Mouse (Mus musculus) G1E (cell line): Measurements from ENCODE around the gene Timm50. TPM values are rescaled to one million over a fixed set of nuclear protein-coding genes. Genes with fewer than 3 reads are reported as not detected.

Experiments
- ATAC-seq: 2 replicates; pipeline ENCODE4 v1.8.0; 2016; ENCODE audit warnings: mild to moderate bottlenecking; ENCODE audit not compliant: insufficient number of reproducible peaks, poor library complexity, low FRiP score, severe bottlenecking; ENCODE audit errors: extremely low read depth
- DNase-seq: peaks from one replicate; pipeline ENCODE4 v3.0.0; 2012; ENCODE audit warnings: low spot score
- H3K27me3 ChIP-seq: 2 replicates; pipeline ENCODE4 v1.6.1; 2012; ENCODE audit warnings: mild to moderate bottlenecking, low read length, inconsistent platforms; ENCODE audit not compliant: insufficient read depth
- H3K36me3 ChIP-seq: replicated peaks from 2 replicates; pipeline ENCODE3; 2012; ENCODE audit warnings: mild to moderate bottlenecking, inconsistent platforms
- H3K4me1 ChIP-seq: 2 replicates; pipeline ENCODE4 v1.6.1; 2012; ENCODE audit warnings: low read depth, low read length, inconsistent platforms, mixed read lengths; ENCODE audit not compliant: insufficient read depth
- H3K4me3 ChIP-seq: 2 replicates; pipeline ENCODE4 v1.5.1; 2012; ENCODE audit warnings: low read depth, mild to moderate bottlenecking, inconsistent platforms, low read length, moderate library complexity, mixed read lengths
- H3K9me3 ChIP-seq: replicated peaks from 2 replicates; pipeline ENCODE4 v1.6.1; 2012; ENCODE audit warnings: inconsistent platforms
- CTCF ChIP-seq: IDR thresholded peaks from 2 replicates; pipeline ENCODE4 v1.5.1; 2012; ENCODE audit warnings: low read depth, low read length, inconsistent platforms, mixed read lengths
- GATA1 ChIP-seq: IDR thresholded peaks from 2 replicates; pipeline ENCODE4 v1.6.1; 2012; ENCODE audit warnings: borderline replicate concordance, low read length, inconsistent platforms, mixed read lengths
- GATA2 ChIP-seq: IDR thresholded peaks from 2 replicates; pipeline ENCODE4 v1.6.1; 2012; ENCODE audit warnings: low read depth, low read length, inconsistent platforms, borderline replicate concordance
- POLR2AphosphoS5 ChIP-seq: IDR thresholded peaks from 2 replicates; pipeline ENCODE4 v1.6.1; 2012; ENCODE audit warnings: low read depth, low read length, inconsistent platforms; ENCODE audit not compliant: insufficient replicate concordance
- TAL1 ChIP-seq: conservative IDR thresholded peaks from 2 replicates; pipeline ENCODE4 v1.6.1; 2012; ENCODE audit warnings: low read depth, low read length, inconsistent platforms, mixed read lengths
- polyA plus RNA-seq: library from polyadenylated mRNA; stranded (reverse); fragments of >175 nt; gene quantifications from 2 replicates; pipeline ENCODE4 v1.2.3, GENCODE M21; 2012
- total RNA-seq, 2 experiments: library from RNA; stranded (forward) in 1 of 2; stranded (reverse) in 1 of 2; fragments of 200-1000 nt in 1 of 2; fragments of >200 nt in 1 of 2; fragmentation: Nextera tagmentation in 1 of 2; gene quantifications; 2 replicates each; pipeline ENCODE4 v1.2.3; 2014 to 2017

The Timm50 gene
- total and polyA plus RNA-seq, 3 experiments: 58.3 to 184 (median 107) TPM

- ATAC-seq (no peak), DNase-seq (no peak)
- no peaks in the 10 kb centered on the region for H3K9me3 ChIP-seq
- 0 out of 2 replicates have a peak, but pooled peaks cover 1% of the 10 kb centered on the region for H3K27me3 ChIP-seq
- H3K4me1 ChIP-seq: peaks cover 38% of the 10 kb centered on the region
- no peak overlapping the region for H3K4me3 ChIP-seq
- TF ChIP-seq CTCF (no peak), GATA2 (no peak), POLR2AphosphoS5 (no peak), TAL1 (no peak), GATA1 (no peak)
- peaks cover 62% of the 10 kb centered on the region for H3K36me3 ChIP-seq
Observed at GRCm38 (mm10) chr7:28335471-28335870, 23.6 kb upstream of the Timm50 start.

GRCm38 (mm10) chr7:28334534-28334933 is 22.7 kb upstream of the Timm50 start:
- H3K4me3 ChIP-seq: no peak overlapping the region
- no peaks in the 10 kb centered on the region for H3K27me3 ChIP-seq

GRCm38 (mm10) chr7:28328260-28328659 is 16.4 kb upstream of the Timm50 start:
- ATAC-seq (no peak), DNase-seq (no peak)
- Histone ChIP-seq H3K4me3 (no peak overlapping the region), H3K27me3 (no peaks in the 10 kb centered on the region), H3K9me3 (no peaks in the 10 kb centered on the region), H3K36me3 (peaks cover 96% of the 10 kb centered on the region), H3K4me1 (peaks cover 8% of the 10 kb centered on the region; the same call in 1 of the 2 replicates)
- TF ChIP-seq TAL1: no peak
- TF ChIP-seq CTCF: no peak
- no peak for TF ChIP-seq POLR2AphosphoS5
- no peak for TF ChIP-seq GATA2
- no peak for TF ChIP-seq GATA1

More at GRCm38 (mm10) chr7:28334534-28334933, 22.7 kb upstream of the Timm50 start:
- Histone ChIP-seq H3K4me1 (peaks cover 37% of the 10 kb centered on the region), H3K36me3 (peaks cover 71% of the 10 kb centered on the region), H3K9me3 (no peaks in the 10 kb centered on the region)
- no peak for ATAC-seq
- no peak for TF ChIP-seq TAL1
- no peak for TF ChIP-seq GATA1
- TF ChIP-seq GATA2: no peak
- TF ChIP-seq POLR2AphosphoS5: no peak
- no peak for TF ChIP-seq CTCF
- no peak for DNase-seq

- H3K4me3 ChIP-seq: no peak overlapping the region
- ATAC-seq (no peak), DNase-seq (no peak)
- H3K4me1 ChIP-seq: peaks cover 13% of the 10 kb centered on the region
- H3K27me3 ChIP-seq: no peaks in the 10 kb centered on the region
- TF ChIP-seq GATA1 (no peak), CTCF (no peak), POLR2AphosphoS5 (no peak), TAL1 (no peak), GATA2 (no peak)
- H3K9me3 ChIP-seq: no peaks in the 10 kb centered on the region
- peaks cover 98% of the 10 kb centered on the region for H3K36me3 ChIP-seq
Observed at GRCm38 (mm10) chr7:28326457-28326856, 14.6 kb upstream of the Timm50 start.

- TF ChIP-seq GATA2 (no peak), TAL1 (no peak), POLR2AphosphoS5 (no peak), CTCF (no peak), GATA1 (no peak)
- no peaks in the 10 kb centered on the region for H3K9me3 ChIP-seq
- H3K4me1 ChIP-seq: peaks cover 13% of the 10 kb centered on the region
- H3K27me3 ChIP-seq: no peaks in the 10 kb centered on the region
- H3K4me3 ChIP-seq: no peak overlapping the region
- no peak for ATAC-seq
- DNase-seq: no peak
- H3K36me3 ChIP-seq: peaks cover 98% of the 10 kb centered on the region
Observed at GRCm38 (mm10) chr7:28325293-28325692, 13.4 kb upstream of the Timm50 start.

- DNase-seq (no peak), ATAC-seq (no peak)
- H3K27me3 ChIP-seq: no peaks in the 10 kb centered on the region
- H3K4me1 ChIP-seq: peaks cover 15% of the 10 kb centered on the region
- no peaks in the 10 kb centered on the region for H3K9me3 ChIP-seq
- peaks cover 100% of the 10 kb centered on the region for H3K36me3 ChIP-seq
- no peak overlapping the region for H3K4me3 ChIP-seq
- TF ChIP-seq TAL1 (no peak), GATA1 (no peak), CTCF (no peak), GATA2 (no peak), POLR2AphosphoS5 (no peak)
Observed at GRCm38 (mm10) chr7:28321974-28322720, 10.3 kb upstream of the Timm50 start.
